Mouse (Mus musculus) limb, embryonic 11.5 days (tissue): ENCODE results near the gene Arhgef11. TPM values are rescaled to one million over a fixed set of nuclear protein-coding genes. Genes with fewer than 3 reads are reported as not detected.

Experiments
- ATAC-seq: fragments of 200-750 bp; cut with Nextera tagmentation; 2 replicates; pipeline ENCODE4 v1.8.0; 2017; ENCODE audit warnings: low read depth; ENCODE audit not compliant: insufficient number of reproducible peaks, low FRiP score, low TSS enrichment
- DNase-seq: peaks from one replicate; pipeline ENCODE4 v3.0.0-alpha.2; 2015; ENCODE audit warnings: low spot score
- H3K27ac ChIP-seq: fragments of 300-500 bp; sonication (generic); replicated peaks from 2 replicates; pipeline ENCODE4 v1.5.1; 2014; ENCODE audit warnings: low read depth, mild to moderate bottlenecking, low read length
- H3K27me3 ChIP-seq: fragments of 300-500 bp; sonication (generic); 2 replicates; pipeline ENCODE4 v1.6.1; 2014; ENCODE audit warnings: mild to moderate bottlenecking, low read length, mixed read lengths; ENCODE audit not compliant: control insufficient read depth, insufficient read depth
- H3K36me3 ChIP-seq: fragments of 300-500 bp; sonication (generic); 2 replicates; pipeline ENCODE4 v1.6.1; 2014; ENCODE audit warnings: mild to moderate bottlenecking, low read length, moderate library complexity, mixed read lengths; ENCODE audit not compliant: control insufficient read depth, insufficient read depth
- H3K4me1 ChIP-seq: fragments of 300-500 bp; sonication (generic); 2 replicates; pipeline ENCODE4 v1.6.1; 2014; ENCODE audit warnings: low read length, mixed read lengths; ENCODE audit not compliant: control insufficient read depth, insufficient read depth
- H3K4me2 ChIP-seq: fragments of 300-500 bp; sonication (generic); 2 replicates; pipeline ENCODE4 v1.6.1; 2014; ENCODE audit warnings: low read depth, mild to moderate bottlenecking, moderate library complexity; ENCODE audit not compliant: severe bottlenecking
- H3K4me3 ChIP-seq: fragments of 300-500 bp; sonication (generic); 2 replicates; pipeline ENCODE4 v1.5.1; 2014; ENCODE audit warnings: low read depth, low read length
- H3K9ac ChIP-seq: fragments of 300-500 bp; sonication (generic); 2 replicates; pipeline ENCODE4 v1.6.1; 2014; ENCODE audit warnings: mild to moderate bottlenecking, low read length
- H3K9me3 ChIP-seq: fragments of 300-500 bp; sonication (generic); 2 replicates; pipeline ENCODE4 v1.6.1; 2016; ENCODE audit warnings: low read length; ENCODE audit not compliant: control insufficient read depth
- WGBS: fragments of 180-500 bp; shearing (Covaris S2); extraction: QIAGEN DNeasy Blood & Tissue Kit; methylation state at CpG from one replicate; pipeline ENCODE4 v1.1.7; 2014; 5-methylcytosine and 5-hydroxymethylcytosine counted together
- polyA plus RNA-seq: library from polyadenylated mRNA; unstranded; fragments of >200 nt; fragmentation: Nextera tagmentation; extraction: Ambion mirVana; gene quantifications from 2 replicates; pipeline ENCODE4 v1.2.1, GENCODE M21; 2014

Gene Arhgef11
- polyA plus RNA-seq, 1 experiment from 2014 or later: 16.2 TPM

- ATAC-seq: no peak
- Histone ChIP-seq H3K4me3 (no peak overlapping the region), H3K9ac (no peak overlapping the region), H3K4me1 (no peaks in the 10 kb centered on the region), H3K9me3 (no peaks in the 10 kb centered on the region), H3K4me2 (no peak overlapping the region), H3K36me3 (no peaks in the 10 kb centered on the region), H3K27me3 (no peaks in the 10 kb centered on the region), H3K27ac (no peak overlapping the region)
- no peak for DNase-seq
- WGBS: 75% methylated on average over 1 of the region's 1 CpGs
Observed at GRCm38 (mm10) chr3:87643453-87643852, 26.1 kb downstream of the Arhgef11 start.

DNA sequence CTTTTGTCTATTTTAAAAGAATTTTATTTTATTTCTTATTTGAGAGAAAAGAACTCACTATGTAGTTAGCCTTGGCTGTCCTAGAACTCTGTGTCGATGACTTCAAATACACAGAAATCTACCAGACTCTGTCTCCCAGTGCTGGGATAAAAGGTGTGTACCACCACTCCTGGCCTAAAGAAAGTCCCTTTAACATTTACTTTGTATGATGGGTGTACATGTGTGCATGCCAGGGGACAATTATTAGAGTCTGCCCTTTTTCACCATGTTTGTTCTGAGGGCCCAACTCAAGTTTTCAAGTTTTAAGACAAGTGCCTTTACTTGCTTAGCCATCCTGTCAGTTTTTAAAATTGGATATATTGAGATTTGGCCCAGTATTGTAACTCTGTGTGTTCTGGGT lies 28.8 kb downstream of the Arhgef11 start:
- Histone ChIP-seq H3K9me3 (no peaks in the 10 kb centered on the region), H3K9ac (no peak overlapping the region), H3K27me3 (no peaks in the 10 kb centered on the region), H3K4me2 (no peak overlapping the region), H3K27ac (no peak overlapping the region), H3K4me3 (no peak overlapping the region), H3K4me1 (no peaks in the 10 kb centered on the region), H3K36me3 (no peaks in the 10 kb centered on the region)
- 95% methylated on average over 1 of the region's 1 CpGs for WGBS
- DNase-seq (no peak), ATAC-seq (no peak)

GRCm38 (mm10) chr3:87649063-87649462 lies 31.7 kb downstream of the Arhgef11 start:
- Histone ChIP-seq H3K36me3 (no peaks in the 10 kb centered on the region), H3K27ac (no peak overlapping the region), H3K4me1 (no peaks in the 10 kb centered on the region), H3K4me3 (no peak overlapping the region), H3K27me3 (no peaks in the 10 kb centered on the region), H3K9ac (no peak overlapping the region), H3K9me3 (no peaks in the 10 kb centered on the region), H3K4me2 (no peak overlapping the region)
- DNase-seq: no peak
- no peak for ATAC-seq
- WGBS: 91% methylated on average over 3 of the region's 3 CpGs

DNA sequence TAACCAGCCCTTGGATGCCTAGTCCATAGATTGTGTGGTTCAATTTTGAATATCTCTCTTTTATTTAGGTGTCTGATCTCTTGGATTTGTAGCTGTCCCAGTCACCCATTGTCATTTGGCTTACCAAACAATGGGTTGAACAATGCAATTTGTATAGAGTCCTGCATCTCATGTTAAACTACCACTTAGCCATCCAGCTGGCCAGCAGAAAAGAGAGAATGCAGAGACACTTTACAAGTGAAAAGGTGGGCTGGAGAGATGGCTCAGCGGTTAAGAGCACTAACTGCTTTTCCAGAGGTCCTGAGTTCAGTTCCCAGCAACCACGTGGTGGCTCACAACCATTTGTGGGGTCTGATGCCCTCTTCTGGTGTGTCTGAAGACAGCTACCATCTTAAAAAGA lies 41.0 kb downstream of the Arhgef11 start:
- Histone ChIP-seq H3K4me2 (no peak overlapping the region), H3K4me1 (no peaks in the 10 kb centered on the region), H3K4me3 (no peak overlapping the region), H3K9ac (no peak overlapping the region), H3K9me3 (no peaks in the 10 kb centered on the region), H3K27ac (no peak overlapping the region), H3K36me3 (no peaks in the 10 kb centered on the region), H3K27me3 (no peaks in the 10 kb centered on the region)
- ATAC-seq (no peak), DNase-seq (no peak)
- 58% methylated on average over 2 of the region's 2 CpGs for WGBS

DNA sequence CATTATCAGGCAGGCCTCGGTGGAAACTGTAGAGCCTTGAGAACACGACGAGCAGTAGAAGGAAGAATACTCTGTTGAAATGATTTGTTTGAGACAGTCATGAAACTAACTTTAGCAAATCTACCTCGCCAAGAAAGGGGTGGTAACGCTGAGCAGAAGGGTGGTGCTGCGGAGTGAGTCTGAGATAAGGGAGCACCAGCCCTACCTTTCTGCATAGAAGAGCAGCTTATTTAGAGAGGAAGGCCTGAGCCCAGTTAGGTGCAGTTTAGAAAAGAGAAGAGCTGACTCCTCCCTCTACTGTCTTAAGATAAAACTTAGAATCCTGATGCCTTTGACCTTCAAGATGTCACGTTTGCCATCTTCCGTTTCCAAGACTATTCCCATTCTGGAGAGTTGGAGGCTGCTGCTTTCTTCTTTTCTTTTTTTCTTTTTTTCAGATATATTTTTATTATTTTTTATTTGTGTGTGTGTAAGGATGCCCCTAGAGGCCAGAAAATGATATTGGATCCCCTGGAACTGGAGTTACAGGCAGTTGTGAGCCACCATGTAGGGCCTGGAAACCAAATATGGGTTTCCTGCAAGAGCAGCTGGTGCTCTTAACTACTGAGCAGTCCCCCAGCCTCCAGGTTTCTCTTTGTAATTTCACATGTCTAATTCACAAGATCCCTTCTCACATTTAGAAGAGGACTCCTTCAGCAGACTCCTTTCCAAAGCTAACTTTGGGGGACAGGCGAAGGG lies 42.5 kb downstream of the Arhgef11 start:
- H3K4me2 ChIP-seq: no peak overlapping the region
- no peaks in the 10 kb centered on the region for H3K27me3 ChIP-seq
- 94% methylated on average over 9 of the region's 9 CpGs for WGBS
- ATAC-seq (no peak), DNase-seq (no peak)
- no peak overlapping the region for H3K4me3 ChIP-seq
- H3K36me3 ChIP-seq: no peaks in the 10 kb centered on the region
- no peaks in the 10 kb centered on the region for H3K4me1 ChIP-seq
- H3K9me3 ChIP-seq: no peaks in the 10 kb centered on the region
- H3K27ac ChIP-seq: no peak overlapping the region
- H3K9ac ChIP-seq: no peak overlapping the region

- H3K4me1 ChIP-seq: no peaks in the 10 kb centered on the region
- H3K4me3 ChIP-seq: no peak overlapping the region
- H3K36me3 ChIP-seq: no peaks in the 10 kb centered on the region
- no peak overlapping the region for H3K27ac ChIP-seq
- no peaks in the 10 kb centered on the region for H3K9me3 ChIP-seq
- WGBS: 81% methylated on average over 4 of the region's 4 CpGs
- H3K27me3 ChIP-seq: no peaks in the 10 kb centered on the region
- H3K9ac ChIP-seq: no peak overlapping the region
- H3K4me2 ChIP-seq: no peak overlapping the region
- DNase-seq: no peak
- no peak for ATAC-seq
Observed at GRCm38 (mm10) chr3:87660479-87660878, 43.1 kb downstream of the Arhgef11 start.

GRCm38 (mm10) chr3:87661291-87661690 lies 43.9 kb downstream of the Arhgef11 start:
- ATAC-seq (no peak), DNase-seq (no peak)
- Histone ChIP-seq H3K4me2 (no peak overlapping the region), H3K36me3 (no peaks in the 10 kb centered on the region), H3K27me3 (no peaks in the 10 kb centered on the region), H3K27ac (no peak overlapping the region), H3K9ac (no peak overlapping the region), H3K4me1 (no peaks in the 10 kb centered on the region), H3K9me3 (no peaks in the 10 kb centered on the region), H3K4me3 (no peak overlapping the region)
- WGBS: 80% methylated on average over 1 of the region's 1 CpGs

- no peak for DNase-seq
- H3K4me2 ChIP-seq: no peak overlapping the region
- H3K36me3 ChIP-seq: peaks cover 10% of the 10 kb centered on the region; the same call in 1 of the 2 replicates
- no peaks in the 10 kb centered on the region for H3K4me1 ChIP-seq
- ATAC-seq: no peak
- no peak overlapping the region for H3K4me3 ChIP-seq
- WGBS: 76% methylated on average over 2 of the region's 2 CpGs
- H3K27me3 ChIP-seq: no peaks in the 10 kb centered on the region
- no peaks in the 10 kb centered on the region for H3K9me3 ChIP-seq
- H3K27ac ChIP-seq: no peak overlapping the region
- no peak overlapping the region for H3K9ac ChIP-seq
Observed at GRCm38 (mm10) chr3:87718525-87718924, 101.2 kb downstream of the Arhgef11 start.

GRCm38 (mm10) chr3:87724556-87724955 lies 107.2 kb downstream of the Arhgef11 start:
- Histone ChIP-seq H3K4me2 (no peak overlapping the region), H3K4me3 (no peak overlapping the region), H3K9ac (no peak overlapping the region), H3K4me1 (no peaks in the 10 kb centered on the region), H3K27ac (no peak overlapping the region), H3K9me3 (no peaks in the 10 kb centered on the region), H3K27me3 (no peaks in the 10 kb centered on the region), H3K36me3 (peaks cover 5% of the 10 kb centered on the region; the same call in 1 of the 2 replicates)
- 70% methylated on average over 6 of the region's 6 CpGs for WGBS
- no peak for ATAC-seq
- no peak for DNase-seq
